Mouse (Mus musculus) forebrain, embryonic 12.5 days (tissue): ENCODE results near the gene Trim59. TPM values are rescaled to one million over a fixed set of nuclear protein-coding genes. Genes with fewer than 3 reads are reported as not detected.

Experiments
- ATAC-seq: fragments of 200-750 bp; cut with Nextera tagmentation; 2 replicates; pipeline ENCODE4 v1.8.0; 2017; ENCODE audit warnings: moderate TSS enrichment; ENCODE audit not compliant: low FRiP score
- H3K27ac ChIP-seq: fragments of 300-500 bp; sonication (generic); 2 replicates; pipeline ENCODE4 v1.5.1; 2016; ENCODE audit warnings: mild to moderate bottlenecking
- H3K27me3 ChIP-seq: fragments of 300-500 bp; sonication (generic); 2 replicates; pipeline ENCODE4 v1.6.1; 2016; ENCODE audit warnings: mild to moderate bottlenecking
- H3K36me3 ChIP-seq: fragments of 300-500 bp; sonication (generic); replicated peaks from 2 replicates; pipeline ENCODE4 v1.6.1; 2016; ENCODE audit warnings: mild to moderate bottlenecking
- H3K4me1 ChIP-seq: fragments of 300-500 bp; sonication (generic); 2 replicates; pipeline ENCODE4 v1.6.1; 2016
- H3K4me2 ChIP-seq: fragments of 300-500 bp; sonication (generic); 2 replicates; pipeline ENCODE4 v1.6.1; 2016; ENCODE audit warnings: mild to moderate bottlenecking, moderate library complexity
- H3K4me3 ChIP-seq: fragments of 300-500 bp; sonication (generic); replicated peaks from 2 replicates; pipeline ENCODE4 v1.5.1; 2016; ENCODE audit warnings: mild to moderate bottlenecking
- H3K9ac ChIP-seq: fragments of 300-500 bp; sonication (generic); 2 replicates; pipeline ENCODE4 v1.6.1; 2016; ENCODE audit warnings: mild to moderate bottlenecking
- H3K9me3 ChIP-seq: fragments of 300-500 bp; sonication (generic); 2 replicates; pipeline ENCODE4 v1.6.1; 2016
- WGBS: fragments of 180-500 bp; shearing (Covaris S2); methylation state at CpG from one replicate; pipeline ENCODE4 v1.1.7; 2016; 5-methylcytosine and 5-hydroxymethylcytosine counted together
- microRNA counts: library from miRNA; unstranded; fragments of <30 nt; microRNA quantifications from one replicate; lab custom pipeline; 2017
- microRNA-seq: library from miRNA; unstranded; fragments of <30 nt; microRNA quantifications from one replicate; pipeline ENCODE4, GENCODE M21; 2017
- polyA plus RNA-seq: library from polyadenylated mRNA; unstranded; fragments of >200 nt; fragmentation: Nextera tagmentation; extraction: Ambion mirVana; gene quantifications from 2 replicates; pipeline ENCODE4 v1.2.1, GENCODE M21; 2016

Gene Trim59
- polyA plus RNA-seq, 1 experiment from 2014 or later = 189 TPM

GRCm38 (mm10) chr3:69004055-69004436 is 40.5 kb downstream of the Trim59 start:
- Histone ChIP-seq H3K27me3 (no peaks in the 10 kb centered on the region), H3K4me2 (peak overlapping the region; percentile 70), H3K4me3 (peak overlapping the region; percentile 97), H3K9ac (peak overlapping the region; percentile 94), H3K27ac (peak overlapping the region; percentile 95), H3K9me3 (no peaks in the 10 kb centered on the region), H3K36me3 (no peaks in the 10 kb centered on the region), H3K4me1 (peaks cover 19% of the 10 kb centered on the region)
- ATAC-seq = peak; percentile 37
- 1% methylated on average over 7 of the region's 7 CpGs for WGBS

- Histone ChIP-seq H3K27me3 (no peaks in the 10 kb centered on the region), H3K4me1 (peaks cover 19% of the 10 kb centered on the region), H3K4me2 (no peak overlapping the region), H3K9me3 (no peaks in the 10 kb centered on the region), H3K9ac (no peak overlapping the region), H3K4me3 (no peak overlapping the region), H3K27ac (no peak overlapping the region), H3K36me3 (no peaks in the 10 kb centered on the region)
- ATAC-seq = no peak
- WGBS = 85% methylated on average over 4 of the region's 4 CpGs
Observed at GRCm38 (mm10) chr3:69002781-69003180, 41.8 kb downstream of the Trim59 start.

- H3K27me3 ChIP-seq = no peaks in the 10 kb centered on the region
- WGBS = 96% methylated on average over 2 of the region's 2 CpGs
- ATAC-seq = no peak
- H3K4me2 ChIP-seq = no peak overlapping the region
- no peak overlapping the region for H3K4me3 ChIP-seq
- H3K9me3 ChIP-seq = no peaks in the 10 kb centered on the region
- H3K9ac ChIP-seq = no peak overlapping the region
- H3K36me3 ChIP-seq = peaks cover 21% of the 10 kb centered on the region
- H3K27ac ChIP-seq = no peak overlapping the region
- no peaks in the 10 kb centered on the region for H3K4me1 ChIP-seq
Observed at GRCm38 (mm10) chr3:68986550-68986949, 58.0 kb downstream of the Trim59 start.

MicroRNAs encoded within 50 kb of the gene (microRNA counts, 519-probe panel; counts per million panel counts)
- 7,631 counts per million, percentile 96 among the panel's probes with 10 or more counts for microRNA mmu-miR-15b (lab: Ali Mortazavi, UCI)

Small RNA genes within 50 kb of the gene (microRNA-seq; reads per million reads assigned to microRNA genes)
- gene Mir15b (2,282 reads per million, percentile 84 among the genes with 10 or more reads in this experiment), gene Mir16-2 (799 reads per million, percentile 75 among the genes with 10 or more reads in this experiment)

Other genes starting within 250 kb of the Trim59 start
- gene 1110032F04Rik, start 175.2 kb downstream of the Trim59 start, polyA plus RNA-seq = 1.5 and 2.0 TPM in 2 replicates
- gene Ift80, start 40.2 kb downstream of the Trim59 start, polyA plus RNA-seq = 17.6 and 18.7 TPM in 2 replicates
- gene Smc4, start 40.0 kb downstream of the Trim59 start, polyA plus RNA-seq = 200 and 232 TPM in 2 replicates
- 53.3 and 56.6 TPM in 2 replicates for gene Kpna4, start 82.4 kb upstream of the Trim59 start, polyA plus RNA-seq
- not detected in 2 replicates for gene Arl14, start 177.7 kb upstream of the Trim59 start, polyA plus RNA-seq